Mouse (Mus musculus) mature B cell (primary cell): ENCODE data around the gene Rpap2.

Experiments used
- in situ Hi-C: fragments of 300-500 bp; cut with MboI; formaldehyde crosslinking; loops from 2 replicates; pipeline ENCODE4 v1.14.3; 2019

Gene Rpap2

GRCm38 (mm10) chr5:107687161-107687560 is 90.0 kb downstream of the Rpap2 start:
- in situ Hi-C loops = no loop called here

GRCm38 (mm10) chr5:107687592-107688498 is 90.7 kb downstream of the Rpap2 start:
- in situ Hi-C loops = no loop called here

- in situ Hi-C loops = no loop called here
Observed at GRCm38 (mm10) chr5:107688499-107688866, 91.3 kb downstream of the Rpap2 start.

GRCm38 (mm10) chr5:107695019-107695418 is 97.8 kb downstream of the Rpap2 start:
- in situ Hi-C loops = no loop called here

- in situ Hi-C loops = no loop called here
Observed at GRCm38 (mm10) chr5:107698888-107699287, 101.7 kb downstream of the Rpap2 start.

GRCm38 (mm10) chr5:107700873-107701272 is 103.7 kb downstream of the Rpap2 start:
- in situ Hi-C loops = no loop called here

- in situ Hi-C loops = no loop called here
Observed at GRCm38 (mm10) chr5:107701658-107702057, 104.5 kb downstream of the Rpap2 start.

GRCm38 (mm10) chr5:107703207-107703763 is 106.1 kb downstream of the Rpap2 start:
- in situ Hi-C loops = no loop called here

- in situ Hi-C loops = no loop called here
Observed at GRCm38 (mm10) chr5:107705756-107706155, 108.6 kb downstream of the Rpap2 start.

- in situ Hi-C loops = no loop called here
Observed at GRCm38 (mm10) chr5:107706262-107706661, 109.1 kb downstream of the Rpap2 start.

GRCm38 (mm10) chr5:107708124-107708797 is 111.1 kb downstream of the Rpap2 start:
- in situ Hi-C loops = no loop called here
